Mouse (Mus musculus) MEL (cell line): Measurements from ENCODE around the gene P3h4. TPM values are rescaled to one million over a fixed set of nuclear protein-coding genes. Genes with fewer than 3 reads are reported as not detected.

Source experiments
- DNase-seq: peaks from one replicate; pipeline ENCODE4 v3.0.0; 2011; ENCODE audit warnings: low read depth, low spot score
- H3K27ac ChIP-seq: 2 replicates; pipeline ENCODE4 v1.5.1; 2012; ENCODE audit warnings: low read depth, mild to moderate bottlenecking, control low read depth, low read length, moderate library complexity; ENCODE audit not compliant: control insufficient read depth
- H3K27me3 ChIP-seq, 2 experiments: fragments of 150-350 bp in 1 of 2; sonication (generic) in 1 of 2; 2 replicates each; pipeline ENCODE4 v1.6.1; 2012; ENCODE audit warnings: low read length in 2 of 2, mild to moderate bottlenecking in 2 of 2, improper control_type of control experiment in 1 of 2, moderate library complexity in 1 of 2; ENCODE audit not compliant: insufficient read depth in 2 of 2, control insufficient read depth in 1 of 2
- H3K36me3 ChIP-seq, 2 experiments: 2 replicates each; pipeline ENCODE4 v1.6.1; 2012 to 2014; ENCODE audit warnings: low read length in 2 of 2, improper control_type of control experiment in 1 of 2, inconsistent platforms in 1 of 2, mild to moderate bottlenecking in 1 of 2; ENCODE audit not compliant: insufficient read depth in 2 of 2, control insufficient read depth in 1 of 2
- H3K4me1 ChIP-seq, 2 experiments: fragments of 150-350 bp in 1 of 2; sonication (generic) in 1 of 2; 2 replicates each; pipeline ENCODE4 v1.6.1; 2012; ENCODE audit warnings: low read length in 2 of 2, improper control_type of control experiment in 1 of 2, mild to moderate bottlenecking in 1 of 2; ENCODE audit not compliant: insufficient read depth in 2 of 2, control insufficient read depth in 1 of 2
- H3K4me3 ChIP-seq, 2 experiments: fragments of 150-350 bp in 1 of 2; sonication (generic) in 1 of 2; 2 replicates each; pipeline ENCODE4 v1.5.1; 2012; ENCODE audit warnings: low read depth in 2 of 2, low read length in 2 of 2, mild to moderate bottlenecking in 2 of 2, moderate library complexity in 2 of 2, control low read depth in 1 of 2, improper control_type of control experiment in 1 of 2; ENCODE audit not compliant: control insufficient read depth in 1 of 2, insufficient read depth in 1 of 2
- H3K79me2 ChIP-seq: 2 replicates; pipeline ENCODE4 v1.6.1; 2012; ENCODE audit warnings: mild to moderate bottlenecking, low read length, moderate library complexity; ENCODE audit not compliant: control insufficient read depth, poor library complexity, insufficient read depth
- H3K9ac ChIP-seq: 2 replicates; pipeline ENCODE4 v1.6.1; 2012; ENCODE audit warnings: low read depth, mild to moderate bottlenecking, control low read depth, low read length, moderate library complexity; ENCODE audit not compliant: control insufficient read depth, poor library complexity, severe bottlenecking
- H3K9me3 ChIP-seq: fragments of 150-350 bp; sonication (generic); replicated peaks from 2 replicates; pipeline ENCODE4 v1.6.1; 2012; ENCODE audit warnings: mild to moderate bottlenecking, low read length, improper control_type of control experiment, moderate library complexity; ENCODE audit not compliant: insufficient read depth
- BHLHE40 ChIP-seq: IDR thresholded peaks from 2 replicates; pipeline ENCODE4 v1.6.1; 2012; ENCODE audit warnings: low read depth, mild to moderate bottlenecking, inconsistent platforms, low read length, improper control_type of control experiment, borderline replicate concordance
- CHD1 ChIP-seq: IDR thresholded peaks from 2 replicates; pipeline ENCODE4 v1.6.1; 2012; ENCODE audit warnings: low read depth, mild to moderate bottlenecking, inconsistent platforms, low read length, improper control_type of control experiment
- CHD2 ChIP-seq: IDR thresholded peaks from 2 replicates; pipeline ENCODE4 v1.6.1; 2011; ENCODE audit warnings: low read length, improper control_type of control experiment
- CTCF ChIP-seq, 3 experiments: IDR thresholded peaks in 2 of 3; conservative IDR thresholded peaks in 1 of 3; 2 replicates each; pipeline ENCODE4 v1.5.1; 2011 to 2012; ENCODE audit warnings: low read length in 3 of 3, low read depth in 2 of 3, mild to moderate bottlenecking in 2 of 3, improper control_type of control experiment in 1 of 3, inconsistent platforms in 1 of 3, mixed read lengths in 1 of 3, moderate library complexity in 1 of 3; ENCODE audit not compliant: control insufficient read depth in 1 of 3, insufficient read depth in 1 of 3, poor library complexity in 1 of 3, severe bottlenecking in 1 of 3
- E2F4 ChIP-seq: IDR thresholded peaks from 2 replicates; pipeline ENCODE4 v1.6.1; 2011; ENCODE audit warnings: low read depth, low read length, improper control_type of control experiment, borderline replicate concordance
- EP300 ChIP-seq, 2 experiments: IDR thresholded peaks; 2 replicates each; pipeline ENCODE4 v1.6.1; 2011; ENCODE audit warnings: improper control_type of control experiment in 2 of 2, low read length in 2 of 2, low read depth in 1 of 2, mild to moderate bottlenecking in 1 of 2
- HCFC1 ChIP-seq: IDR thresholded peaks from 2 replicates; pipeline ENCODE4 v1.6.1; 2012; ENCODE audit warnings: low read depth, mild to moderate bottlenecking, inconsistent platforms, low read length, improper control_type of control experiment, moderate library complexity
- MAFK ChIP-seq: IDR thresholded peaks from 2 replicates; pipeline ENCODE4 v1.6.1; 2011; ENCODE audit warnings: low read depth, mild to moderate bottlenecking, low read length, improper control_type of control experiment, borderline replicate concordance
- MAZ ChIP-seq: IDR thresholded peaks from 2 replicates; pipeline ENCODE4 v1.6.1; 2012; ENCODE audit warnings: low read depth, mild to moderate bottlenecking, inconsistent platforms, low read length, improper control_type of control experiment
- MEF2A ChIP-seq: IDR thresholded peaks from 2 replicates; pipeline ENCODE4 v1.6.1; 2014; ENCODE audit warnings: low read depth, mild to moderate bottlenecking, inconsistent platforms, low read length, improper control_type of control experiment; ENCODE audit not compliant: poor library complexity, insufficient replicate concordance, severe bottlenecking; ENCODE audit errors: extremely low read depth
- MXI1 ChIP-seq: IDR thresholded peaks from 2 replicates; pipeline ENCODE4 v1.6.1; 2011; ENCODE audit warnings: mild to moderate bottlenecking, low read depth, low read length, improper control_type of control experiment
- MYC ChIP-seq: IDR thresholded peaks from 2 replicates; pipeline ENCODE4 v1.6.1; 2011; ENCODE audit warnings: low read depth, mild to moderate bottlenecking, low read length, improper control_type of control experiment, moderate library complexity
- NRF1 ChIP-seq: IDR thresholded peaks from 2 replicates; pipeline ENCODE4 v1.6.1; 2014; ENCODE audit warnings: low read depth, mild to moderate bottlenecking, inconsistent platforms, low read length, improper control_type of control experiment, moderate library complexity; ENCODE audit not compliant: poor library complexity, insufficient read depth, severe bottlenecking
- RCOR1 ChIP-seq: IDR thresholded peaks from 2 replicates; pipeline ENCODE4 v1.6.1; 2012; ENCODE audit warnings: low read depth, mild to moderate bottlenecking, inconsistent platforms, low read length, improper control_type of control experiment
- SIN3A ChIP-seq: IDR thresholded peaks from 2 replicates; pipeline ENCODE4 v1.6.1; 2012; ENCODE audit warnings: low read length, improper control_type of control experiment, inconsistent platforms
- SMC3 ChIP-seq: IDR thresholded peaks from 2 replicates; pipeline ENCODE4 v1.6.1; 2011; ENCODE audit warnings: low read depth, low read length, improper control_type of control experiment
- TAL1 ChIP-seq: IDR thresholded peaks from 2 replicates; pipeline ENCODE4 v1.6.1; 2012; ENCODE audit warnings: mild to moderate bottlenecking, inconsistent platforms, low read length, moderate library complexity, mixed read lengths
- UBTF ChIP-seq: IDR thresholded peaks from 2 replicates; pipeline ENCODE4 v1.6.1; 2012; ENCODE audit warnings: low read depth, mild to moderate bottlenecking, inconsistent platforms, low read length, improper control_type of control experiment, moderate library complexity, borderline replicate concordance; ENCODE audit not compliant: insufficient read depth
- USF1 ChIP-seq: IDR thresholded peaks from 2 replicates; pipeline ENCODE4 v1.6.1; 2014; ENCODE audit warnings: low read depth, mild to moderate bottlenecking, inconsistent platforms, low read length, improper control_type of control experiment, moderate library complexity
- ZC3H11A ChIP-seq: IDR thresholded peaks from 2 replicates; pipeline ENCODE4 v1.6.1; 2012; ENCODE audit warnings: low read depth, mild to moderate bottlenecking, inconsistent platforms, low read length, improper control_type of control experiment
- polyA plus RNA-seq, 2 experiments: library from polyadenylated mRNA; stranded (reverse) in 1 of 2; unstranded in 1 of 2; fragments of >175 nt in 1 of 2; fragments of >200 nt in 1 of 2; gene quantifications; 2 replicates each; pipeline versions ENCODE4 v1.2.1 to v1.2.4; 2012; ENCODE audit warnings: low replicate concordance in 2 of 2, low read depth in 1 of 2; ENCODE audit not compliant: insufficient read length in 2 of 2, insufficient read depth in 1 of 2, missing spikeins in 1 of 2
- total RNA-seq: library from RNA; depleted of rRNA; stranded (reverse); fragments of 300-350 nt; gene quantifications from 2 replicates; pipeline ENCODE4 v1.2.3, GENCODE M21; 2012

P3h4 gene
- total and polyA plus RNA-seq, 3 experiments = 0.88 TPM; not detected in 2

DNA sequence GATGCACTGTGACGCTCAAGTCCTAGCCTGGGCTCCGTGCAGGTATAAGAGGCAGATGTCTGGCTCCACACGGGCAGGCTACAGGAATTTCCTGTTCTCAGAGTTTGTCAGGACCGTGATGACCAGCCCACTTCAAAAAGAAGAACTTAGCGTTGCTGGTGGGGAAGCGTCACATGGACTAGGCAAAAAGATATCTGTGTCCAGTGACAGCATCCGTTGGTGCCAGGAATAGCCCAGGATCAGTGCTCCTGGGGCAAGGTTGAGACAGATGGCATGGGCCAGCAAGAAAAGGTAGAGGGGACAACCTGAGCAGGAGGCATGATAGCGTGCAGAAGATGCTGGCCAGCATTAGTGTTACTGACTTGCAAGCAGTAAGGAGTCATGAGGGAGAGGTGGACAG is 44.8 kb downstream of the P3h4 start:
- no peak for DNase-seq
- H3K4me3 ChIP-seq = no peak overlapping the region
- no peaks in the 10 kb centered on the region for H3K9me3 ChIP-seq
- TF ChIP-seq UBTF (no peak), CHD1 (no peak), RCOR1 (no peak), NRF1 (no peak), MXI1 (no peak), SIN3A (no peak), CHD2 (no peak), EP300 (IDR thresholded peaks at IDR 0.05; ENCODE audit: low read depth in 1 of 2, low read length in 2 of 2) (no peak), MEF2A (no peak), CTCF (IDR thresholded peaks at IDR 0.05 in 2 of 3, conservative IDR thresholded peaks at IDR 0.05 in 1 of 3; ENCODE audit: control insufficient read depth in 1 of 3, insufficient read depth in 1 of 3, low read depth in 2 of 3, low read length in 3 of 3, poor library complexity in 1 of 3, severe bottlenecking in 1 of 3) (no peak), USF1 (no peak), SMC3 (no peak), MAZ (no peak), BHLHE40 (no peak), HCFC1 (no peak), MYC (no peak), MAFK (no peak), E2F4 (no peak), TAL1 (no peak)
- H3K27me3 ChIP-seq = no peaks in the 10 kb centered on the region; a peak in 2 of 4 replicates
- no peaks in the 10 kb centered on the region for H3K79me2 ChIP-seq
- H3K9ac ChIP-seq = no peak overlapping the region
- H3K4me1 ChIP-seq = no peaks in the 10 kb centered on the region
- no peaks in the 10 kb centered on the region for H3K36me3 ChIP-seq
- H3K27ac ChIP-seq = no peak overlapping the region

- Histone ChIP-seq H3K4me1 (no peaks in the 10 kb centered on the region), H3K9ac (no peak overlapping the region), H3K27ac (no peak overlapping the region), H3K9me3 (no peaks in the 10 kb centered on the region), H3K4me3 (no peak overlapping the region), H3K36me3 (no peaks in the 10 kb centered on the region), H3K27me3 (no peaks in the 10 kb centered on the region; a peak in 2 of 4 replicates), H3K79me2 (no peaks in the 10 kb centered on the region)
- DNase-seq = peak; percentile 26
- no peak for TF ChIP-seq ZC3H11A
- no peak for TF ChIP-seq USF1
- TF ChIP-seq SIN3A = no peak
Observed at GRCm38 (mm10) chr11:100369145-100369544, 45.5 kb downstream of the P3h4 start.
